Mouse (Mus musculus) heart, postnatal 0 days (tissue): ENCODE data around the gene Wdr5.
"Not testable (repeated sequence)": the region's sequence is repeated elsewhere in the genome, so short reads cannot be mapped to it uniquely, and the experiment has no call there.

ENCODE experiments used
- CTCF ChIP-seq: IDR thresholded peaks from 2 replicates; pipeline ENCODE4 v1.5.1; 2016; ENCODE audit warnings: antibody characterized with exemption, control low read depth, low read depth
- EP300 ChIP-seq: IDR thresholded peaks from 2 replicates; pipeline ENCODE4 v1.6.1; 2016; ENCODE audit warnings: antibody characterized with exemption, low read depth

DNA sequence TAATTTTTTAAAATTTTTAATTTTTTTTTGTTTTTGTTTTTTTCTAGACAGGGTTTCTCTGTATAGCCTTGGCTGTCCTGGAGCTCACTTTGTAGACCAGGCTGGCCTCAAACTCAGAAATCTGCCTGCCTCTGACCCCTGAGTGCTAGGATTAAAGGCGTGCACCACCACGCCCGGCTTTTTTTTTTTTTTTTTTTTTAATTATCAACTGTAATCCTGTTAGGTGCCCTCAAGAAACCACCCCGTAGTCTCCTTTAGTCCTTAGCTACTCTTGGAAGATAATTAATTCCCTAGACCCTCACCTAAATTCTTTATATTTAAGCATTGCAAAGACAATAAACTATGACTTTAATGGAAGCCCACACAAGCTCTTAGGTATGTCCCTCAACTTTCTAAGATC lies 8.3 kb upstream of the Wdr5 start:
- TF ChIP-seq EP300, CTCF: not testable (repeated sequence)
